Mouse (Mus musculus) neural tube, embryonic 13.5 days (tissue): Measurements from ENCODE around the gene Plxnd1. TPM values are rescaled to one million over a fixed set of nuclear protein-coding genes. Genes with fewer than 3 reads are reported as not detected.

Experiments
- ATAC-seq: fragments of 200-750 bp; cut with Nextera tagmentation; 2 replicates; pipeline ENCODE4 v1.8.0; 2017; ENCODE audit warnings: low read depth, mild to moderate bottlenecking, moderate TSS enrichment, moderate library complexity
- H3K27ac ChIP-seq: fragments of 300-500 bp; sonication (generic); replicated peaks from 2 replicates; pipeline ENCODE4 v1.5.1; 2015; ENCODE audit warnings: moderate library complexity, mild to moderate bottlenecking, inconsistent platforms
- H3K27me3 ChIP-seq: fragments of 300-500 bp; sonication (generic); 2 replicates; pipeline ENCODE4 v1.6.1; 2015; ENCODE audit warnings: mild to moderate bottlenecking, inconsistent platforms
- H3K36me3 ChIP-seq: fragments of 300-500 bp; sonication (generic); 2 replicates; pipeline ENCODE4 v1.6.1; 2015; ENCODE audit warnings: mild to moderate bottlenecking, inconsistent platforms
- H3K4me1 ChIP-seq: fragments of 300-500 bp; sonication (generic); replicated peaks from 2 replicates; pipeline ENCODE4 v1.6.1; 2015; ENCODE audit warnings: inconsistent platforms
- H3K4me2 ChIP-seq: fragments of 300-500 bp; sonication (generic); 2 replicates; pipeline ENCODE4 v1.6.1; 2015; ENCODE audit warnings: inconsistent platforms, mild to moderate bottlenecking, moderate library complexity
- H3K4me3 ChIP-seq: fragments of 300-500 bp; sonication (generic); 2 replicates; pipeline ENCODE4 v1.5.1; 2015; ENCODE audit warnings: mild to moderate bottlenecking, inconsistent platforms
- H3K9ac ChIP-seq: fragments of 300-500 bp; sonication (generic); 2 replicates; pipeline ENCODE4 v1.6.1; 2015; ENCODE audit warnings: moderate library complexity, mild to moderate bottlenecking, inconsistent platforms
- H3K9me3 ChIP-seq: fragments of 300-500 bp; sonication (generic); 2 replicates; pipeline ENCODE4 v1.6.1; 2016; ENCODE audit warnings: inconsistent platforms
- WGBS: fragments of 180-500 bp; shearing (Covaris S2); methylation state at CpG from one replicate; pipeline ENCODE4 v1.1.7; 2015; 5-methylcytosine and 5-hydroxymethylcytosine counted together
- polyA plus RNA-seq: library from polyadenylated mRNA; unstranded; fragments of >200 nt; fragmentation: Nextera tagmentation; extraction: Ambion mirVana; gene quantifications from 2 replicates; pipeline ENCODE4 v1.2.1, GENCODE M21; 2015

Gene Plxnd1
- polyA plus RNA-seq, 1 experiment from 2014 or later: 17.8 TPM

- peak overlapping the region; percentile 8; the same call in 1 of the 2 replicates for H3K4me3 ChIP-seq
- peaks cover 73% of the 10 kb centered on the region for H3K4me1 ChIP-seq
- H3K36me3 ChIP-seq: no peaks in the 10 kb centered on the region
- peak overlapping the region; percentile 82 for H3K4me2 ChIP-seq
- peaks cover 41% of the 10 kb centered on the region for H3K27me3 ChIP-seq
- WGBS: 62% methylated on average over 4 of the region's 4 CpGs
- no peak overlapping the region for H3K27ac ChIP-seq
- ATAC-seq: no peak
- H3K9ac ChIP-seq: 0 out of 2 replicates have a peak overlapping the region, but pooled peaks have one; percentile 26
- H3K9me3 ChIP-seq: no peaks in the 10 kb centered on the region
Observed at GRCm38 (mm10) chr6:115989607-115990006, 5.2 kb downstream of the Plxnd1 start.

DNA sequence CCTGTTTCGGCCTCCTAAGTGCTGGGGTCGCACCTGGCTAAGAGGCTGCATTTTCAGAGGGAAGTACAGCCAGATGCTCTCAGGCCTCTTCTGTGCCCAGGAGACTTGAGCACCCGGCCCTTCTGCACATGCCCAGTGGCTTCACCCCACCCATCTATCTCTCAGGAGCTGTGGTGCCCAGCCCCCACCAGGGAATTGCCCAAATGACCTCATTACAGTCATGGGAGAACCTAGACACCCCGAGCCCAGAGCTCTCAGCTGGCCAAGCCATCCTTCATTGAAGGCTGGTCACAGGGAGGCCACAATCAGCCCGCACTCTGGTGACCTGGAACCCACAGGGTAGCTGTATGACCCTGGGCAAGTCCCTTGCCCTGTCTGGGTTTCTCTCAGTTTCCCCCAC, 5.8 kb downstream of the Plxnd1 start:
- ATAC-seq: no peak
- Histone ChIP-seq H3K4me3 (no peak overlapping the region), H3K4me1 (peaks cover 72% of the 10 kb centered on the region), H3K9ac (0 out of 2 replicates have a peak overlapping the region, but pooled peaks have one; percentile 26), H3K36me3 (no peaks in the 10 kb centered on the region), H3K27ac (no peak overlapping the region), H3K27me3 (peaks cover 36% of the 10 kb centered on the region), H3K9me3 (no peaks in the 10 kb centered on the region), H3K4me2 (peak overlapping the region; percentile 82; the same call in 1 of the 2 replicates)
- WGBS: 70% methylated on average over 5 of the region's 5 CpGs

- Histone ChIP-seq H3K9me3 (no peaks in the 10 kb centered on the region), H3K36me3 (no peaks in the 10 kb centered on the region), H3K9ac (peak overlapping the region; percentile 49), H3K27ac (peak overlapping the region; percentile 65), H3K4me2 (peak overlapping the region; percentile 26), H3K4me1 (peaks cover 72% of the 10 kb centered on the region), H3K27me3 (peaks cover 18% of the 10 kb centered on the region), H3K4me3 (no peak overlapping the region)
- ATAC-seq: peak; percentile 8; the same call in 1 of the 2 replicates
- 33% methylated on average over 9 of the region's 9 CpGs for WGBS
Observed at GRCm38 (mm10) chr6:115987096-115987747, 7.6 kb downstream of the Plxnd1 start.

DNA sequence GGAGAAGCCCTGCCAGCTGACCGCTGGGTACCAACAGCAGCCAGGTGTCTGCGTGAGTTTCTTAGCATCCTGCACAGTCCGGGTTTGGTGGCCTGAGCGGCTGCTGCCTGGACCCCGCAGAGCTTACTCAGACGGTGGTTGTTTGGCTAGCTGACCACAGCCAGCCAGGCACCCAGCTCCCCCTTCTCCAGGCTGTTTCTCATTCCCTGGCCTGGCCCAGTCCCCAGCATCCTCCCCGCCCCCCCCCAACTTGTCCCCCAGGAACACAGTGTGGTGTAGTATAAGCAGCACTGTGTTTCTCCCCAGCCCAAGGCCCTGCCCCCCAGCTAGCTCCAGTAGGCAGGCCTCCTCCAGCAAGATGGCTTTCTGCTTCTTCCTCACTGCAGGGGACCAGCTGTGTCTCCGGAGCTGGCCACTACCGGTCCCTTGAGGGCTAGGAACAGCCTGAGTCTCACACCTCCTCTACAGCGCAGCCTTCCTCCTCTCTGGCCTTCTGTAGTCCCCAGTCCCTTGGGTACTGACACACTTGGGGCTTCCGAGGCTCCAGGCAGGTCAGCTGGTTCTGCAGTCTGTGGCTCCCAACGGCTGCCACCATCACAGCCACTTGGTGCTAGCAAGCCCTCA, 8.2 kb downstream of the Plxnd1 start:
- 50% methylated on average over 12 of the region's 12 CpGs for WGBS
- ATAC-seq: peak; percentile 30; the same call in 1 of the 2 replicates
- H3K9ac ChIP-seq: peak overlapping the region; percentile 49

GRCm38 (mm10) chr6:115985622-115986021, 9.2 kb downstream of the Plxnd1 start:
- H3K4me3 ChIP-seq: no peak overlapping the region
- ATAC-seq: no peak
- H3K4me1 ChIP-seq: peaks cover 59% of the 10 kb centered on the region
- no peaks in the 10 kb centered on the region for H3K36me3 ChIP-seq
- no peaks in the 10 kb centered on the region for H3K9me3 ChIP-seq
- H3K27me3 ChIP-seq: 0 out of 2 replicates have a peak, but pooled peaks cover 3% of the 10 kb centered on the region
- peak overlapping the region; percentile 49; the same call in 1 of the 2 replicates for H3K9ac ChIP-seq
- 67% methylated on average over 9 of the region's 9 CpGs for WGBS
- peak overlapping the region; percentile 65 for H3K27ac ChIP-seq
- H3K4me2 ChIP-seq: no peak overlapping the region

More for the DNA sequence above, 8.2 kb downstream of the Plxnd1 start:
- peak overlapping the region; percentile 65 for H3K27ac ChIP-seq
- H3K4me1 ChIP-seq: peaks cover 65% of the 10 kb centered on the region
- no peak overlapping the region for H3K4me3 ChIP-seq
- no peaks in the 10 kb centered on the region for H3K9me3 ChIP-seq
- H3K4me2 ChIP-seq: peak overlapping the region; percentile 26
- no peaks in the 10 kb centered on the region for H3K36me3 ChIP-seq
- peaks cover 11% of the 10 kb centered on the region for H3K27me3 ChIP-seq

DNA sequence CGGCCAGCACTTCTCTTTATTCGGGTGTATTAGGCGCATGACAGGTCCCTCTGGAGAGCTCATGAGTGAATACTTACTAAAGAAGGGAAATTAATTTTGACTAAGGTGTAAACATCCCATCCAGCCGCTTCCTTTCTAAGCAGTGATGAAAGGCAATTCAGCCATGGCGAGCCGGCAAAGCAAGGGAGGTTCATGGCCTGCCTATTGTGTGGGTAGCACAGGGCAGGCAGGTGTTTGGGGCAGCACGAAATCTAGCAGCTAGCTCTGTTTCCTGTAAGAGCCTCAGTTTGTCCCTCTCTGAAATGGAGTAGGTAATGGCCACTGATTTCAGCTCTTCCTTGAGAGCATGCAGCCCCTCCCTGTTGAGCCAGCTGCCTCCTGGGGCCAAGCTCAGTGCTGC, 10.2 kb downstream of the Plxnd1 start:
- no peak for ATAC-seq
- 0 out of 2 replicates have a peak overlapping the region, but pooled peaks have one; percentile 65 for H3K27ac ChIP-seq
- peaks cover 55% of the 10 kb centered on the region for H3K4me1 ChIP-seq
- no peaks in the 10 kb centered on the region for H3K9me3 ChIP-seq
- no peak overlapping the region; the same call in 1 of the 2 replicates for H3K9ac ChIP-seq
- no peaks in the 10 kb centered on the region for H3K27me3 ChIP-seq
- no peak overlapping the region for H3K4me3 ChIP-seq
- H3K4me2 ChIP-seq: no peak overlapping the region
- 46% methylated on average over 7 of the region's 7 CpGs for WGBS
- no peaks in the 10 kb centered on the region for H3K36me3 ChIP-seq

GRCm38 (mm10) chr6:115983306-115984038, 11.3 kb downstream of the Plxnd1 start:
- H3K4me2 ChIP-seq: no peak overlapping the region
- H3K9me3 ChIP-seq: no peaks in the 10 kb centered on the region
- peaks cover 51% of the 10 kb centered on the region for H3K4me1 ChIP-seq
- H3K36me3 ChIP-seq: no peaks in the 10 kb centered on the region
- no peaks in the 10 kb centered on the region for H3K27me3 ChIP-seq
- ATAC-seq: no peak
- whole genome bisulfite sequencing: 24% methylated on average over 12 of the region's 12 CpGs
- 0 out of 2 replicates have a peak overlapping the region, but pooled peaks have one; percentile 38 for H3K27ac ChIP-seq
- H3K9ac ChIP-seq: 0 out of 2 replicates have a peak overlapping the region, but pooled peaks have one; percentile 12
- H3K4me3 ChIP-seq: no peak overlapping the region

DNA sequence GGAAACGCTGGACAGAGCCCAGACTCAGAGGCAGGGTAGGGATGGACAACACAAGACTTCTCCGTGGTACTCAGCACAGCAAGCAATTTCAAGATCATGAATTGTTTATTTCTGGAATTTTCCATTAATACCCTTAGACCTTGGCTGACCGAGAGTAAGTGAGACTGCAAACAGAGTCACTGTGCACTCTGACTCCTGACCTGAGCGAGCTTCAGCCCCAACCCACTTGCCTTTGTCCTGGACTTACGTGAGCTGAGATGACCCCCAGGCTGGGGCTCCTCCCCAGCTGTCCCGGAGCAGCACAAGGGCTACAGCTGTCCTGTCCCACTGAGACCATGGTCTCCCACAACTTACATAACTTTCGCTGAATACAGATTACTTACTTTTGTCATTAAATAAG, 11.9 kb downstream of the Plxnd1 start:
- ATAC-seq: no peak
- H3K9me3 ChIP-seq: no peaks in the 10 kb centered on the region
- H3K4me3 ChIP-seq: no peak overlapping the region
- H3K4me1 ChIP-seq: peaks cover 54% of the 10 kb centered on the region
- H3K9ac ChIP-seq: no peak overlapping the region
- WGBS: 49% methylated on average over 7 of the region's 7 CpGs
- no peaks in the 10 kb centered on the region for H3K27me3 ChIP-seq
- no peak overlapping the region for H3K4me2 ChIP-seq
- no peak overlapping the region for H3K27ac ChIP-seq
- H3K36me3 ChIP-seq: no peaks in the 10 kb centered on the region

DNA sequence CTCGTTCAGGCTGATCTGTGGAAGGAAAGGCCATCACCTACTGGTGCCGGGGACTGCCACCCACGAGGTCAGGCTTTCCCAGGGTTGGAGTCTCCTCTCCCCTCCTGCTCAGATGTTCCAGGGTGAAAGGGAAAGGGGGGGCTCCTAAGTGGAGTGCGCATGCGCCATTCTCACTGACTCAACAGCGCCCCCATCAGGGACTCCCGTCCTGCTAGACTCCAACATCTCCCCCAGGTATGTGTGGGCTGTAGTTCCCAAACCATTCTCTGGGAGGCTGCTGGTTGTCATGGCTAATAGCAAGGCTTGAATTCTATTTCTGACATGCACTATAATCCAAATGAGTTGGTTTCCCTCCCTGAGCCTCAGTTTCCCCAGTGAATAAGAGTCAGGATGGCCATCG, 16.2 kb downstream of the Plxnd1 start:
- ATAC-seq: no peak
- 72% methylated on average over 8 of the region's 8 CpGs for WGBS
- H3K4me2 ChIP-seq: no peak overlapping the region
- H3K4me1 ChIP-seq: peaks cover 30% of the 10 kb centered on the region
- no peak overlapping the region for H3K9ac ChIP-seq
- H3K36me3 ChIP-seq: no peaks in the 10 kb centered on the region
- H3K27me3 ChIP-seq: no peaks in the 10 kb centered on the region
- H3K27ac ChIP-seq: no peak overlapping the region
- H3K9me3 ChIP-seq: no peaks in the 10 kb centered on the region
- H3K4me3 ChIP-seq: no peak overlapping the region

GRCm38 (mm10) chr6:115977810-115978209, 17.0 kb downstream of the Plxnd1 start:
- Histone ChIP-seq H3K27me3 (no peaks in the 10 kb centered on the region), H3K4me1 (peaks cover 27% of the 10 kb centered on the region), H3K27ac (no peak overlapping the region), H3K36me3 (no peaks in the 10 kb centered on the region), H3K4me3 (no peak overlapping the region), H3K9me3 (no peaks in the 10 kb centered on the region), H3K9ac (no peak overlapping the region), H3K4me2 (no peak overlapping the region)
- no peak for ATAC-seq
- 73% methylated on average over 15 of the region's 15 CpGs for WGBS

DNA sequence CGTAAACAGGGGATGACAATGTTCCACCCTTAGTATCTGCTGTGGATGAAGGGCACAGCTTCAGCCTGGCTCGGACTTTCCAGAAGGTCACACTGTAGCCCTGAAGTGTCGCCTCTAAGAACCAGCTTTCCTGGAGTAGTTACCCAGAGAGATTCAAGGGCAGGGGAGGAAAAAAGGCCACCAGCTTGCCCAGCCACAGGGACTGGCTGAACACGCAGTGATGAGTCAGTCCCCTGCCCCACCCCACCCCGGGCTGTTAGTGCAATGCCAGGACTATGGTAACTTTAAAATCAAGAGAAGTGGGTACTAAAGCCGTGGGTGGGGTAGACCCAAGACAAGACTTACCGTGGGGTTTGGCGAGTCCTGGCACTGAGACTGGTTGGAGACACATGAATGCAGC, 19.2 kb downstream of the Plxnd1 start:
- no peak overlapping the region for H3K4me3 ChIP-seq
- H3K27me3 ChIP-seq: no peaks in the 10 kb centered on the region
- no peak overlapping the region for H3K9ac ChIP-seq
- H3K9me3 ChIP-seq: no peaks in the 10 kb centered on the region
- H3K27ac ChIP-seq: no peak overlapping the region
- H3K36me3 ChIP-seq: no peaks in the 10 kb centered on the region
- WGBS: 88% methylated on average over 8 of the region's 8 CpGs
- ATAC-seq: no peak
- no peak overlapping the region for H3K4me2 ChIP-seq
- peaks cover 46% of the 10 kb centered on the region for H3K4me1 ChIP-seq
